Mouse (Mus musculus) stomach, postnatal 0 days (tissue): ENCODE data around the gene Spdye4a.

Experiments
- CTCF ChIP-seq: IDR thresholded peaks from 2 replicates; pipeline ENCODE4 v1.5.1; 2016; ENCODE audit warnings: antibody characterized with exemption, low read depth, mild to moderate bottlenecking, moderate library complexity
- EP300 ChIP-seq: optimal IDR thresholded peaks from 2 replicates; pipeline ENCODE3; 2016; ENCODE audit warnings: antibody characterized with exemption

- TF ChIP-seq CTCF (no peak), EP300 (no peak)
Observed at GRCm38 (mm10) chr5:143253881-143254486, 27.3 kb upstream of the Spdye4a start.
